Mouse (Mus musculus): ENCODE measurements around the gene Cacna1h. TPM values are rescaled to one million over a fixed set of nuclear protein-coding genes. Genes with fewer than 3 reads are reported as not detected.

Gene Cacna1h
- polyA plus RNA-seq, 1 experiment from 2014 or later, result 0.42 TPM

- H3K9ac ChIP-seq (replicated peaks; ENCODE audit: low read depth), result no peak overlapping the region
- H3K36me3 ChIP-seq (ENCODE audit: insufficient read depth, low read length), result no peaks in the 10 kb centered on the region
- H3K27ac ChIP-seq (ENCODE audit: low read length), result no peak overlapping the region
- DNase-seq (ENCODE audit: low spot score) (no peak), ATAC-seq (no peak)
- no peak overlapping the region for H3K4me3 ChIP-seq (ENCODE audit: low read depth, low read length)
- H3K27me3 ChIP-seq (replicated peaks; ENCODE audit: insufficient read depth, low read length), result no peaks in the 10 kb centered on the region
- 83% methylated on average over 6 of the region's 6 CpGs for WGBS
- H3K4me1 ChIP-seq (ENCODE audit: insufficient read depth, low read depth, low read length), result no peaks in the 10 kb centered on the region
- TF ChIP-seq CTCF (IDR thresholded peaks at IDR 0.05), result no peak
- no peak for TF ChIP-seq EP300 (IDR thresholded peaks at IDR 0.05)
- H3K4me2 ChIP-seq (replicated peaks; ENCODE audit: low read depth, low read length), result no peak overlapping the region
- H3K9me3 ChIP-seq (ENCODE audit: low read length), result no peaks in the 10 kb centered on the region
Measured at GRCm38 (mm10) chr17:25340003-25340402, 93.6 kb downstream of the Cacna1h start.

GRCm38 (mm10) chr17:25338218-25338617 is 95.4 kb downstream of the Cacna1h start:
- Histone ChIP-seq H3K4me1 (ENCODE audit: insufficient read depth, low read depth, low read length) (no peaks in the 10 kb centered on the region), H3K27ac (ENCODE audit: low read length) (no peak overlapping the region), H3K27me3 (replicated peaks; ENCODE audit: insufficient read depth, low read length) (no peaks in the 10 kb centered on the region), H3K4me2 (replicated peaks; ENCODE audit: low read depth, low read length) (no peak overlapping the region), H3K36me3 (ENCODE audit: insufficient read depth, low read length) (no peaks in the 10 kb centered on the region), H3K9ac (replicated peaks; ENCODE audit: low read depth) (no peak overlapping the region), H3K4me3 (ENCODE audit: low read depth, low read length) (no peak overlapping the region), H3K9me3 (ENCODE audit: low read length) (no peaks in the 10 kb centered on the region)
- no peak for DNase-seq (ENCODE audit: low spot score)
- no peak for TF ChIP-seq CTCF (IDR thresholded peaks at IDR 0.05)
- TF ChIP-seq EP300 (IDR thresholded peaks at IDR 0.05), result no peak
- no peak for ATAC-seq
- 79% methylated on average over 4 of the region's 4 CpGs for WGBS

GRCm38 (mm10) chr17:25333943-25334342 is 99.6 kb downstream of the Cacna1h start:
- Histone ChIP-seq H3K27me3 (replicated peaks; ENCODE audit: insufficient read depth, low read length) (no peaks in the 10 kb centered on the region), H3K4me3 (ENCODE audit: low read depth, low read length) (no peak overlapping the region), H3K27ac (ENCODE audit: low read length) (no peak overlapping the region), H3K9ac (replicated peaks; ENCODE audit: low read depth) (no peak overlapping the region), H3K4me2 (replicated peaks; ENCODE audit: low read depth, low read length) (no peak overlapping the region), H3K36me3 (ENCODE audit: insufficient read depth, low read length) (no peaks in the 10 kb centered on the region), H3K9me3 (ENCODE audit: low read length) (no peaks in the 10 kb centered on the region), H3K4me1 (ENCODE audit: insufficient read depth, low read depth, low read length) (no peaks in the 10 kb centered on the region)
- TF ChIP-seq CTCF (IDR thresholded peaks at IDR 0.05) (peak; percentile 92), EP300 (IDR thresholded peaks at IDR 0.05) (no peak)
- DNase-seq (ENCODE audit: low spot score) (peak; percentile 71), ATAC-seq (no peak)
- WGBS, result 1% methylated on average over 8 of the region's 8 CpGs

- no peaks in the 10 kb centered on the region for H3K27me3 ChIP-seq (replicated peaks; ENCODE audit: insufficient read depth, low read length)
- 54% methylated on average over 9 of the region's 9 CpGs for WGBS
- no peaks in the 10 kb centered on the region for H3K36me3 ChIP-seq (ENCODE audit: insufficient read depth, low read length)
- TF ChIP-seq CTCF (IDR thresholded peaks at IDR 0.05), result no peak
- no peak for DNase-seq (ENCODE audit: low spot score)
- H3K9me3 ChIP-seq (ENCODE audit: low read length), result no peaks in the 10 kb centered on the region
- no peak overlapping the region for H3K4me2 ChIP-seq (replicated peaks; ENCODE audit: low read depth, low read length)
- no peak overlapping the region for H3K4me3 ChIP-seq (ENCODE audit: low read depth, low read length)
- H3K27ac ChIP-seq (ENCODE audit: low read length), result no peak overlapping the region
- H3K9ac ChIP-seq (replicated peaks; ENCODE audit: low read depth), result no peak overlapping the region
- ATAC-seq, result no peak
- H3K4me1 ChIP-seq (ENCODE audit: insufficient read depth, low read depth, low read length), result no peaks in the 10 kb centered on the region
Measured at GRCm38 (mm10) chr17:25332321-25332720, 101.3 kb downstream of the Cacna1h start.

Other genes starting within 250 kb of the Cacna1h start
- gene BC003965, start 249.2 kb downstream of the Cacna1h start, polyA plus RNA-seq (2015; fragmentation: Nextera tagmentation; extraction: Ambion mirVana), result 18.5 and 19.5 TPM in 2 replicates
- gene Unkl, start 245.4 kb downstream of the Cacna1h start, polyA plus RNA-seq (2015; fragmentation: Nextera tagmentation; extraction: Ambion mirVana), result 7.0 and 7.8 TPM in 2 replicates
- gene Gnptg, start 193.7 kb downstream of the Cacna1h start, polyA plus RNA-seq (2015; fragmentation: Nextera tagmentation; extraction: Ambion mirVana), result 68.3 and 74.5 TPM in 2 replicates
- 33.0 and 37.2 TPM in 2 replicates for gene Tsr3, start 193.6 kb downstream of the Cacna1h start, polyA plus RNA-seq (2015; fragmentation: Nextera tagmentation; extraction: Ambion mirVana)
- gene Baiap3, start 177.4 kb downstream of the Cacna1h start, polyA plus RNA-seq (2015; fragmentation: Nextera tagmentation; extraction: Ambion mirVana), result 2.6 and 2.8 TPM in 2 replicates
- gene Ube2i, start 159.2 kb downstream of the Cacna1h start, polyA plus RNA-seq (2015; fragmentation: Nextera tagmentation; extraction: Ambion mirVana), result 456 and 477 TPM in 2 replicates
- gene Prss34, start 135.4 kb downstream of the Cacna1h start, polyA plus RNA-seq (2015; fragmentation: Nextera tagmentation; extraction: Ambion mirVana), result 2.9 and 3.5 TPM in 2 replicates
- gene Prss28, start 125.1 kb downstream of the Cacna1h start, polyA plus RNA-seq (2015; fragmentation: Nextera tagmentation; extraction: Ambion mirVana), result not detected in 2 replicates
- gene Prss29, start 115.1 kb downstream of the Cacna1h start, polyA plus RNA-seq (2015; fragmentation: Nextera tagmentation; extraction: Ambion mirVana), result not detected in 2 replicates
- gene Tpsab1, start 88.2 kb downstream of the Cacna1h start, polyA plus RNA-seq (2015; fragmentation: Nextera tagmentation; extraction: Ambion mirVana), result 0.57 and 0.61 TPM in 2 replicates
- gene Tpsb2, start 67.5 kb downstream of the Cacna1h start, polyA plus RNA-seq (2015; fragmentation: Nextera tagmentation; extraction: Ambion mirVana), result 11.4 and 15.3 TPM in 2 replicates
- 0.17 and 0.18 TPM in 2 replicates for gene Tpsg1, start 64.5 kb downstream of the Cacna1h start, polyA plus RNA-seq (2015; fragmentation: Nextera tagmentation; extraction: Ambion mirVana)
- gene Tekt4, start 20.8 kb upstream of the Cacna1h start, polyA plus RNA-seq (2015; fragmentation: Nextera tagmentation; extraction: Ambion mirVana), result 10.3 and 11.7 TPM in 2 replicates
- gene Sstr5, start 63.5 kb upstream of the Cacna1h start, polyA plus RNA-seq (2015; fragmentation: Nextera tagmentation; extraction: Ambion mirVana), result 0.05 TPM in 1 of 2 replicates, not detected in the other
- gene Sox8, start 136.9 kb upstream of the Cacna1h start, polyA plus RNA-seq (2015; fragmentation: Nextera tagmentation; extraction: Ambion mirVana), result 0.19 and 0.24 TPM in 2 replicates
- gene Lmf1, start 145.3 kb upstream of the Cacna1h start, polyA plus RNA-seq (2015; fragmentation: Nextera tagmentation; extraction: Ambion mirVana), result 16.5 and 16.6 TPM in 2 replicates

Measured in lung, postnatal 0 days (tissue).